Mouse (Mus musculus) left cerebral cortex, adult 2 months (tissue): ENCODE measurements around the gene Gm20716. TPM values are rescaled to one million over a fixed set of nuclear protein-coding genes. Genes with fewer than 3 reads are reported as not detected.
A peak's percentile ranks its signal among the peaks of the same experiment; 100 is the strongest.

ENCODE experiments used
- DNase-seq, 2 experiments: peaks; one replicate each; pipeline ENCODE4 v3.0.0; 2021 to 2022; ENCODE audit warnings: low spot score in 2 of 2, mixed read lengths in 1 of 2; ENCODE audit errors: extremely low spot score in 1 of 2
- H3K27ac ChIP-seq: fragments of 200-600 bp; 2 replicates; pipeline ENCODE4 v1.8.1; 2022
- H3K4me3 ChIP-seq: fragments of 200-600 bp; 2 replicates; pipeline ENCODE4 v1.8.1; 2022
- CTCF ChIP-seq: fragments of 200-600 bp; IDR thresholded peaks from 2 replicates; pipeline ENCODE4 v1.8.1; 2022; ENCODE audit warnings: antibody characterized with exemption, mild to moderate bottlenecking, moderate library complexity
- intact Hi-C: fragments of 180-260 bp; cut with DNase I; formaldehyde crosslinking; loops from one replicate; pipeline ENCODE4 v1.15.1; 2025
- total RNA-seq, 2 experiments: library from RNA; stranded (reverse); gene quantifications; 2 replicates each; pipeline ENCODE4 v1.2.3; 2021

Gene Gm20716
- total RNA-seq, 2 experiments from 2014 or later: 26.9 to 32.3 TPM

DNA sequence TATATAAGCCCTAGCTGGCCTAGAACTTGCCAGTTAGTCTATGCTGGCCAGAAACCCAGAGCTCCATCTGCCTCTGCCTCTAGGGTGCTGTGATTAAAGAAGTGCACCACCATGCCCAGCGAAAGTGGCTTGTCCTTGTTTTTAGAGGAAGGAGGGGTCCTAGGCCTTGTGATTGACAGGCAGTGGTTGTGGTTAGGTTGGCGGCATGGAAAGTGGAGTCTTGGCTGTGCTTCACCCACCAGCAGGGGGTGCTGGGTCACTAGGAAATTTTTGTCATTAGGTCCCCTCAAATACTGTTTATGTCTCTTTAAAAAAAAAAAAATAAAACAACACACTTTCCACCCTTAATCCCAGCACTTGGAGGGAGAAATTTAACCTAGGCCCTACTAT lies 18.7 kb upstream of the Gm20716 start:
- intact Hi-C loops: no loop called here
- no peak for DNase-seq
- TF ChIP-seq CTCF: peak; percentile 41
- H3K27ac ChIP-seq: no peak overlapping the region
- no peak overlapping the region for H3K4me3 ChIP-seq

DNA sequence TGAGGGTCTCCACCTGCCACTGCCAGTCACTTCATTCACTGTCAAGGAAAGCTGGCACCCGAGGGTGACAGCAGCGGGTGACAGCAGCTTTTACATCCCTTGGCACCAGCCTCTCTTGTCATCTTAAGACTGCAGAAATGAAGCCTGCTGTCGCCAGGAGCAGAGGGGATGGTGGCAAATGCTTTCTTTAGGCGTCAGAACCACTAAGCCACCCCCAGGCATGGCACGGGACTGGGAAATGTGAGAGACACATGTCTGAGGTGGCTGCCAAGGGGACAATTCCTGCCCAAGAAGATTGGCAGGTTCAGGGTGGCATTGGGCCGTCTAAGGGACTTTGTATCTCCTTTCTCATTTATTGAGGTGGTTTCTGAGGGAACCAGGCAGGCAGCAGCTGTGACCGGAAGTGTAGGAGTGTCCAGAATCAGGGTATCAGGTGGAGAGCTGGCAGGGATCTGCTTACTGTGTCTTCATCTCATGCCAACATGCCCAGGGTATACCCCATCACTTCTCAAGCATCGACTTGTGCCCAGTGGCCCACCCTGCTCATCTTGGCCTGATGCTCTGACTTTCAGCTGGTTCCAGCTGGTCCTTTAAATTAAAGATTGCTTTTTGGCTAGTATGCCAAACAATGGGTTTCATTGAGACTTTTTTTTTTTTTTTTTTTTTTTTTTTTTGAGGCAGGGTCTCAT lies 18.1 kb upstream of the Gm20716 start:
- H3K4me3 ChIP-seq: no peak overlapping the region
- TF ChIP-seq CTCF: no peak
- no peak for DNase-seq
- intact Hi-C loops: no loop called here
- H3K27ac ChIP-seq: no peak overlapping the region

GRCm38 (mm10) chr2:168245571-168245970 lies 15.4 kb upstream of the Gm20716 start:
- no peak for TF ChIP-seq CTCF
- no peak for DNase-seq
- intact Hi-C loops: no loop called here
- Histone ChIP-seq H3K27ac (no peak overlapping the region), H3K4me3 (no peak overlapping the region)

DNA sequence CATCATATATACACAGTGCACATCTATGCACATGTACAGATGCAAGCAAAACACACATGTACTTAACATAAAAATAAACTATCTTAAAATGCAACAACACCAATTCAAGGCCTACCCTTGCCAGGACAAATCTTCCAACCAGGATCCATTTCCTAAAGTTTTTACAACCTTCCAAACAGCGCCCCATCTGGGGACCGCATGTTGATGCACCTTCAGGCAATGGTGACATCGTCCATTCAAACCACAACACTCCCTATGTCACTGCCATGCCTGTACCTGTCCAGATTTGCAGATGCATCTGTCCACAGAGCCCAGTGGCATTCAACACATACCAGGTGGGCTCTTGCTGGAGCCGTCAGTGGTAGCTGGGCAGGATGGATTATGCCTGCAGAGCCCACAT lies 13.1 kb upstream of the Gm20716 start:
- Histone ChIP-seq H3K27ac (no peak overlapping the region), H3K4me3 (no peak overlapping the region)
- TF ChIP-seq CTCF: no peak
- intact Hi-C loops: no loop called here
- DNase-seq: no peak

GRCm38 (mm10) chr2:168242841-168243240 lies 12.7 kb upstream of the Gm20716 start:
- no peak for TF ChIP-seq CTCF
- intact Hi-C loops: no loop called here
- DNase-seq: no peak
- H3K27ac ChIP-seq: no peak overlapping the region
- H3K4me3 ChIP-seq: no peak overlapping the region

DNA sequence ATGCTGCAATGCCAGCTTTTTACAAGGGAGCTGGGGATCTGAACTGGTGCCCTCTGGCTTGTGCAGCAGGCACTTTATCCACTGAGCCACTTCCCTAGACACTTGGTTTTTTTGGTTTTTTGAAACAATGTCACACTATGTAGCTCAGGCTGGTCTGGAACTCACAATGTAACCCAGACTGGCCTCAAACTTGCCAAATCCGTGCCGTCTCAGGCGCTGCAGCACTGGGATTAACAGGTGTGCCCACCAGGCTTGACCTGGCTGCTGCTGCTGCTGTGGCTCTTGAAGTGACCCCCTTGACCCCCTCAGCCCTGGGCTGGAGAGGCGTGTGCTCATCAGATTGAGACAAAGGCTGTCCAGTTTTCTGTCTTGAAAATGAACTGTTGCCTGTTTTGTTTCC lies 8.2 kb upstream of the Gm20716 start:
- H3K27ac ChIP-seq: no peak overlapping the region
- TF ChIP-seq CTCF: no peak
- no peak for DNase-seq
- intact Hi-C loops: no loop called here
- H3K4me3 ChIP-seq: no peak overlapping the region

GRCm38 (mm10) chr2:168233286-168233685 lies 3.1 kb upstream of the Gm20716 start:
- Histone ChIP-seq H3K27ac (no peak overlapping the region), H3K4me3 (no peak overlapping the region)
- DNase-seq: no peak
- TF ChIP-seq CTCF: no peak
- intact Hi-C loops: no loop called here

DNA sequence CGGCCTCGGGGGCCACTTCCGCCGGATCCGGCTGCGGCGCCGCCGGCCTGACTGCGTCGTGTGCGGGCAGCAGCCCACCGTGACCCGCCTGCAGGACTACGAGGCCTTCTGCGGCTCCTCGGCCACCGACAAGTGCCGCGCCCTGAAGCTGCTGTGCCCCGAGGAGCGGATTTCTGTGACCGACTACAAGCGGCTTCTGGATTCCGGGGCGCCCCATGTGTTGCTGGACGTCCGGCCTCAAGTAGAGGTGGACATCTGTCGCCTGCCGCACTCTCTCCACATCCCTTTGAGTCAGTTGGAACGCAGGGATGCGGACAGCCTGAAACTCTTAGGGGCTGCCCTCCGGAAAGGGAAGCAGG lies 1.3 kb upstream of the Gm20716 start:
- no peak for TF ChIP-seq CTCF
- intact Hi-C loops: loop anchor here (2.0 kb wide), 1 partner anchor 25 kb away; the partner anchor contains the start of gene Adnp
- Histone ChIP-seq H3K4me3 (peak overlapping the region; percentile 94), H3K27ac (no peak overlapping the region; the same call in 1 of the 2 replicates)
- no peak for DNase-seq

DNA sequence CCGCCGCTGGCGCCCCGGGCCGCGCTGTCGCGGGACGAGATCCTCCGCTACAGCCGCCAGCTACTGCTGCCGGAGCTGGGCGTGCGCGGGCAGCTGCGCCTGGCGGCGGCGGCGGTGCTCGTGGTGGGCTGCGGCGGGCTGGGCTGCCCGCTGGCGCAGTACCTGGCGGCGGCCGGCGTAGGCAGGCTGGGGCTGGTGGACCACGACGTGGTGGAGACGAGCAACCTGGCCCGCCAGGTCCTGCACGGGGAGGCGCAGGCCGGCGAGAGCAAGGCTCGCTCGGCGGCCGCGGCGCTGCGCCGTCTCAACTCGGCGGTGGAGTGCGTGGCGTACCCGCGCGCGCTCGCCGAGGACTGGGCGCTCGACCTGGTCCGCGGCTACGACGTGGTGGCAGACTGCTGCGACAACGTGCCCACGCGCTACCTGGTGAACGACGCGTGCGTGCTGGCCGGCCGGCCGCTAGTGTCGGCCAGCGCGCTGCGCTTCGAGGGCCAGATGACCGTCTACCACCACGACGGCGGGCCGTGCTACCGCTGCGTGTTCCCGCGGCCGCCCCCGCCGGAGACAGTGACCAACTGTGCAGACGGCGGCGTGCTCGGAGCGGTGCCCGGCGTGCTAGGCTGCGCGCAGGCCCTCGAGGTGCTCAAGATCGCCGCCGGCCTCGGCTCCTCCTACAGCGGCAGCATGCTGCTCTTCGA lies 758 bp upstream of the Gm20716 start:
- Histone ChIP-seq H3K27ac (peak overlapping the region; percentile 99), H3K4me3 (peak overlapping the region; percentile 94)
- intact Hi-C loops: loop anchor here (2.0 kb wide), 1 partner anchor 24 kb away; the partner anchor contains the start of gene Adnp
- peak; percentile 40 to 49 for DNase-seq
- TF ChIP-seq CTCF: no peak

DNA sequence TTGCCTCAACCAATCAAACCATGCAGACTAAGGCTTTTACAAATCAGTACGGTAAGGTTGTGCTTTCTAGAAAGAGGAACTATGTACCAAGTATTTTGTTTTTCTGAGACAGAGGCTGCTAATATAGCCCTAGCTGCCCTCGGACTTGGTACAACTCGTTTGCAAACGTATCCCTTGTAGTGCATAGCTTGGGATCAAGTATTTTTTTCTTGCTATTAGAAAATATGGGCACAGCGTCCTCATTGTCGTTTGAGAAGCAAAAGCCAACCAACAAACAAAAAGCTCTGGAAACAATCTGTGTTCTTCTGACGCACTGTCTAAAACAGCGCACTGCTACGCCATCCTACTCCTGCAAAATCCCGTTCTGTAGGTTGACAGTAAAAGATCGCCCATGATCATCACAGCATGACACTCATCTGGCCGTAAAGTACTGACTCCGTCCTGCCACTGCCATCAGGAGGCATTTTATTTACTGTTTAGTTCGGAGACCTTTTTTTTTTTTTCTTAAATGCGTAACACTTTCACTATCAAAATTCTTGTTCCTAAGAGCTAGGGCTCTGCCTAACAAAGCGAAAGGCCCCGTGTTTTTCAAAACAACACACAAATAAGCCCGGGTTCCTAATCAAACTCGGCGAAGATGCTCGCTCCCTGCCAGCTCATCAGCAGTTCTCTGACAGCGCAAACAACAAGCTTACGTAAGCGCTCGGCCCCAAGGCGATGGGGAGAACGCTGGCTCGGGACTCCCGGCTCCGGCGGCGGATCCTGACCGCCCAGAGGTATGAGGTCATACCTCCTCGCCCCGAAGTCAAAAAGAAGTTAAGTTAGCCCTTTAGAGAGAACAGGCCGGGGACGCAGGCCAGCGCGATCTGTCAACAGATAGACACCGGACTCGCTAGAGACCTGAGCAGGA lies 793 bp downstream of the Gm20716 start:
- intact Hi-C loops: loop anchor here (2.0 kb wide), 1 partner anchor 23 kb away; the partner anchor contains the start of gene Adnp
- H3K27ac ChIP-seq: peak overlapping the region; percentile 99
- no peak for TF ChIP-seq CTCF
- H3K4me3 ChIP-seq: peak overlapping the region; percentile 94
- DNase-seq: peak; percentile 41 to 53

DNA sequence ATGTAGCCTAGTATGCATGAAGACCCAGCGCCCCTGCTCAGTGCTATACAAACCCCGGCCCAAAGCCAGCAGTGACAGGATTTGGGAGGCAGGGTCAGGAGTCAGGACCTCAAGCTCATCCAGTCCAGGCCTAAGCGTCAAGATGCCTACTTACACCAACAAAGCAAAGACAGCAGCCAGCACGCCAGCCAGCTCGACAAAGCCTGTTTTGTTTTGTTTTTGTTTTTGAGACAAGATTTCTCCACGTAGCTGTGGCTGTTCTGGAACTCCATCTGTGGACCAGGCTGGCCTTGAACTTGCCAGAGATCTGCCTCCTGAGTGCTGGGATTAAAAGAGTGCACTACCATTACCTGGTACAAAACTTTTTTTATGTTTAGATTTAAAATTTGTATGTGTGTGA lies 6.8 kb downstream of the Gm20716 start:
- intact Hi-C loops: no loop called here

More for the DNA sequence above, 6.8 kb downstream of the Gm20716 start:
- H3K4me3 ChIP-seq: no peak overlapping the region
- no peak overlapping the region for H3K27ac ChIP-seq
- no peak for TF ChIP-seq CTCF
- DNase-seq: no peak
